Mouse (Mus musculus): ENCODE measurements at regions not wholly inside any gene's neighbourhood (a gene's known extent, or its start where the extent isn't known, plus 50 kb on each side); places are given as distances from the start of the nearest gene placed in this dataset.
A peak's percentile ranks its signal among the peaks of the same experiment; 100 is the strongest.

DNA sequence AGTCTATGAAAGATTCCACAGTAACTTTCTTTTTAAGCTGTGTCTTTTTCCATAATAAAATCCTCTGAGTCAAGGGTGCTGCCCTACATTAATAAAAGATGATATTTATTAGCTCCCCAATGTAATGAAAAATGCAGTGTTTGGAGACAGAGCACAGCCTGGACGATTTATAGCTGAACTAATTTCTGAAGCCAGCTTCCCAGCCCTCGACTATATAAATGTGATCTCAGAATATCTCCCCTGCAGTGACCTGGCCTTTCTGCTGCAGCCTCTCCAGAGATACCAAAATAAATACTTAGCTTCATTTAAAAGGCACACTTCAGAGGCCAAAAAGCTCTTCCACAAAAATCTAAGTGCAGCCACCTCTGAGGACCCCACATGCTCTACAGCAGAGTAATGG, 534.7 kb downstream of the Zfp619 start:
- DNase-seq, result no peak

DNA sequence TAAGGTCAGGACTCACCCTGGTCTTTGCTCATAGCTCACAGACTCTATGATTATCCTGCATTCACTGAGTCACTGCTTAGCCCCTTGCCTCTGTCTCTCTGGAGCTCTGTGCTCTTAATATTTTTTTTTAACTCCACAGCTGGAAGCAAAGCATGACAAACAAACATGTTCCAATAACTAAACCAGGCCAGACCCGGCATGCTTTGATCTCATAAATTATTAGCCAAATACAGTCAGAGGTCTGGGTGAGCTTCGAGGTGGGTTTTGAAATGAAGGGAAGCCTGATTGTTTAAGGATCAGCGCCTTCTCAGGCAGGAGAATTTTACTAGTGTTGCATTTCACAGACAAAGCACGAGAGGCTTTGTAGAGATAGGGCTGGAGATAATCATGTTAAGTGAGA, 541.3 kb downstream of the Zfp619 start:
- no peak for DNase-seq

DNA sequence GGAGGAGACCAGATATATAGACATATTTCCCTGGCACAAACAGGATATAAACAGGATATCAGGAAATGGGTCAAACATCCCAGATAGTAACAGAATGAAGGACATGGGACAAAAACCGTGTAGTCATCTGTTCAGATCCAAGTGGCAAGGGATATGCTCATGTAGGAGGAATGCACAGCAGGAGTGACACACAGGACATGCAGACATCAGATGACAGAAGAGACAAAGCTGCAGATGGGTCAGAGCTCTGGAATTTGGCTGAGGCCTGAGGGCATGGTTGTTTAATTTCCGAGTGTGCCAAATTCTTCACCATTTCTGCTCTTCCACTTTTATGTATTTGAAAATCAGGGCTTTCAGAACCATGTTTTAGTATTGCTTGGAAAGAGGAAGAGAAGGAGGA, 547.1 kb downstream of the Zfp619 start:
- no peak for DNase-seq

DNA sequence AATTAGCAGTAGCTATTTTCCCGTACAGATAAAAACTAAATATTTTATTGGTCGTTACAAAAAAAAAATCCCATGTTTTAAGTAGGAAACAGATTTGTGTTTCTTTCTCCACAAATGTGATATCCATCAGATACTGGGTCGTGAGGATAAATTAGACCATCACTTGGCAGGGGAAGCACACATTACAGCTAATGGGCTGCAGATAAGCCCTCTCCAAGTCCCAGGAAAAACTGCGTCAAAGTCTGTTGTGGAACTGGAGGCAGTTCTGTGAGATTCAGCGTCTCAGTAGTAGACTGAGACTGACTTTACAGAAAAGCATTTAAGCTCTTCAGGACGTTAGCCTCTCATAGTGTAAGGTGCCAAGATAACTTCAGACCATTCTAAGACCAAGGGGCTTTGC, 548.0 kb downstream of the Zfp619 start:
- no peak for DNase-seq

GRCm38 (mm10) chr7:40067378-40067777, 549.8 kb downstream of the Zfp619 start:
- DNase-seq, result no peak

GRCm38 (mm10) chr7:40071313-40071712, 553.7 kb downstream of the Zfp619 start:
- DNase-seq, result no peak

GRCm38 (mm10) chr7:40072478-40072877, 554.9 kb downstream of the Zfp619 start:
- DNase-seq, result no peak

DNA sequence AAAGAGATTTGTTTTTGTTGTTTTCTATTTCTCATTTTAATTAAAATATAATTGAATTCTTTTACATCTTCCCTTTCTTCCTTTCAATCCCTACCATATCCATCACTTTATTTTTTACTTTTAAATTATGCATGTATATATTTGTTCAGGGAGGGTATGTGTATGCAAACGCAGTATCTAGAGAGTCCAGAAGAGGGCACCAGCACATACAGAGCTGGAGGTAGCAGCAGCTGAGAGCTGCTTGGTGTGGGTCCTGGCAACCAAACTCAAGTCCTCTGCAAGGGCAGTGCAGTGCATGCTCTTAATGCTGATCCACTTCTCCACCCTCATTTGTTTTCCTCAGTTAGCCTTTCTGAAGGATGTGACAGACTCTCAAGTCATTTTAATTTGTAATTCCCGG, 568.7 kb downstream of the Zfp619 start:
- no peak for DNase-seq

DNA sequence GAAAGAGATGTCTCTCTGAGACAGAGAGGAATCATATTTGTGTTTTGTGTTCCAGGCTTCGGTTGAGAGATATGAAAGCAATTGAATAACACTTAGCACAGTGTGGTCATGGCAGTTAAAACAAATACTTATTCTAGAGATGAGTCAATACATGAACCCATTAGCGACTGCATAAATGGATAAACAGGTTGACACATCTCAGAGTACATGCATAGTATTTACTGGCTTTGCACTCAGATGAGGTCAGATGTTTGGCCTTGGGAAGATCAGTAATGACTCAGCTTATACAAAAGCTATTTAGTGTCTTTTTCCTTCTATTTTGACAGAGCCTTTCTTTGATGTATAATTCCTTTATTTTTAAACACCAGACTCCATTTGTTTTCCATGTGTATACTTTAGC, 579.5 kb downstream of the Zfp619 start:
- no peak for DNase-seq

DNA sequence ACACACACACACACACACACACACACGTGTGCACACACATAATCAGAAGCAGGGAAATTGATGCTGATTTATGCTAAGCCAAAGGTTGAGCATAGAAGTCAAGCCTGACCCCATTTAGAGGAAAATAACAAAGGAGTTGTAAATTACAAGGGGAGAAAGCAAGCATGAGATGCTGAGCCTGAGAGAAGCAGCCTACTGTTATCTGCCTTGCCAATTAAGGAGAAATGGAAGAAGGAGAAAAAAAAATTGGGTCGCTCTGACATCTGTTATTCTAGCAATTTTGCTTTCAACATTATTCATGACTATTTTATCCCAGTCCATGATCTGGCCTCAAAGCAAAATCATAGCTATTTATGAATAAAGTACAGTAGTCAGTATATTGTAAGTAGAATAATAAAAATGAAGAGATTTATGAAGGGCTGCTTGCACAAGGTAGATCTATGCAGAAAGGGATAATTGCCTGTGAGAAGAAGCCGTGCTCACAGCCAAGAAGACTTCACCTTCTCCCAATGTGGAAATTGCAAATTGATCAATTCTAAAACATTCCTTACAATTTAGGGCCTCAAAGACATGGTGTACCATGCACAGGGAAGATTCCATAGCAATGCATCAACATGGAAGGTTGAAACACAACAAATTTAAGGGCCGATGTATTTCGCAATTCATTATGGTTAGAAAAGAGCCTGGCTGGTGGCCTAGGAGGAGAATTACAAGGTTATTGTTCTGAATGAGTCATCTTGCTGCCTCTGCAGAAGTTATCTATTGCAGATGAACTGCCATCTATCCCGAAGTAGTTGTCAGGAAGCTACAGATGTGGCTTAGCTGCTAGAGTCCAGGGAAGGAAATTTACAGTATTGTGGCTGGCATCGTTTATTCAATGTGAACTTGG, 585.7 kb downstream of the Zfp619 start:
- no peak for DNase-seq

- DNase-seq, result no peak
Measured at GRCm38 (mm10) chr7:40142906-40143305, 625.3 kb downstream of the Zfp619 start.

DNA sequence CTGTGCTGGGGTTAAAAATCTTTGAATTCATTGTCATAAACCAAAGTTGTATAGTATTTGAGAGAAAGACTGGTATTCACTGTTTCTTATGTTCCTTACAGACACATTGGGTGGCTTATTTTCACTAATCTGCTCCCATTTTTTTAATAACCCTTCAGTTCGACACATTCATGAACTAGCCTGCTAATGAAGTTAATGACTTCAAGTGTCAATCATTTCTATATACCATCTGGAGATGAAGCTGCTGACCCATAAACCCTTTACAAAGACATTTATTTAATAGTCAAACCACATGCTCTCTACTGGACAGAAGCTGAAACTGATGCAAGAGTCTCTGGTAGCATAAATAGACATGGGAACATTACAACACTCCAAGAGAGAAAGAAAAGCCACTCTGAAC, 626.9 kb downstream of the Zfp619 start:
- no peak for DNase-seq

DNA sequence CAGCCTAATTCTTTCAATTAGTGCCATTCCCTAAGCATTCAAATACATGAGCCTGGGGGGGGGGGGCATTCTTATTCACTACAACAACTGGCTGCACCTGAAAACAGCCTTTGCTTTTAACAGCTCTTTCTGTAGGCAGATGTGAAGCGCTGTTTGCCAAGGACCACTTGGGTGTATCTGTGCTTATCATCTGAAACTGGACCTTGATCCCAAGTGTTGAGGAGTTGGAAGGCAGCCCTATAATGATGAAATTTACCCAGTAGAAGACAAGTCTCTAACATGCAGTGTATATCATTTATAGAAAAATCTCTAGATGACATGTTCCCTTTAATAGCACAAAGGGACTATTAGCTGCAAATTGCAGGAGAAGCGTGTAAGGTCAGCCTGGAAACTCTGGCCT, 660.0 kb downstream of the Zfp619 start:
- no peak for DNase-seq

DNA sequence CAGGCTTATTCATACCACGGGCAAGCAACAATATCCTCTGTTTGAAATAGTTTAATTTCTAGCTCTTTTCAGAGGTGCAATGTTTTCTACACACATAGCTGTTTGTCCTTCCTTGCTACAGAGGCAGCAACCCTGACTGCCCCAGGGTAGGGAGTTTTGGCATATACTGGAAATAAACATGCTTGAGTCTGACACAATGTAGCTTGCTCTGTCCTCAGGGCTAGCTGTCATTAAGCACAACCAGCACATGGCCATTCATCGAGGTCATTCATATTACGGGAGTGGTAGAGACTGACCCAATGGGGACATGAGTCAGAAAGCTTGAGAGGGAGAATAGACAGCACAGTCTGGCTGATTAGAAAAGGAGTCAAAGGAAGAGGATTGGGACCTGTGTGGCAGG, 677.8 kb downstream of the Zfp619 start:
- no peak for DNase-seq

DNA sequence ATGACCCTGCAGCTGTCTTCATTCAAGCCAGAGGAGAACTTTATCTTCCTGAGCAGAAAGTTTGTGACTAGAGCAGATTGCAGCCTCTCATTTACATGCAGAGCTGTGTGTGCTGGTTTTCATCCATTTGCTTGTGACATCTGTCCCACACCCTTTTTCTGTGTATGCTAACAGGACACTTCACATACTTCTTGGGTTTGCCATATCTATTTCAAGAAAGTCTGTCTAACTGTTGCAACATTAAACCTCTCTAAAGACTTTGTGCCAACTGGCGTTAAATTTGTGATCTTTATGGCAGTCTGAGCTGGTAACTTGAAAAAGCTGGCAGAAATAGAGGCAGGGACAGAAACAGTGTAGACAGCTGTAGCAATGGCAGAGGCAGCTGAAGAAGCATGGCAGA, 685.0 kb downstream of the Zfp619 start:
- DNase-seq, result no peak

DNA sequence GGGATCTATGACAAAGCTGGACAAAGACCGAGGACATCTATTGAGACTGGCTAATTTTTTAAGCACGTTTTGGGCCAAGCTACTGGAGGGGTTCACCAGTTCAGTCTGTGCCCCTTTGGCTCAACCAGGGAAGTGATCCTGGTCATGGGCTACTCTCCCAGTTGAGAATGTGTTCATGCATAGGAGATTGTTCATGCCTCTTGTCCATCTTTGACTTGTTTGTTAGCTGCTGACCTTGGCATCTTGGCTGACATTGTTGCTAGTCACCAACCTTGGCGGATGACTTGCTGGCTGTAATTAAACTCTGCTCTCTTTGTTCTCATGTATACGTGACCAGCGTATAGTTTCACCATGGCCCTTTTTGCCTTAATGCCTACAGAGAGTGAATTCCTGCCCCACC, 686.2 kb upstream of the Vstm2b start:
- no peak for DNase-seq

DNA sequence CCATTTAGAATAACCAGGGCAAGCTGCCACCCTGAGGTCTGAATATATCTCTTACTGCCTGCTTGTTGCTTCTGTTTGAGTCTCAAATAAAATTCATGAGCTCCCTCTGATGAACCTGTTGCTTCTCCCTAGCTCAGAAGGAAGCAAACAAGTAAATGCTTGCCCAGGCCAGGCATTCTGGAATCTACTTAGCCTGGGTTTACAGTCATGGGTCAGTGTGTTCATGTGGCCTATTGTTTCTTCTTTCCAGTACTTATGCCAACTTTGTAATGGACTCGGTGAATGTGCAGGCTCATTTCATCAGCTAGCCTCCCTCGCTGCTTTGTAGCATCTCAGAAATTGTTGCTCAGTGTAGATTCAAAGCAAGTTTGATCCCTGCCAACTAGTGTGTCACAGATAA, 685.6 kb upstream of the Vstm2b start:
- DNase-seq, result no peak

GRCm38 (mm10) chr7:40213646-40214045, 684.5 kb upstream of the Vstm2b start:
- peak; percentile 15 for DNase-seq

- DNase-seq, result no peak
Measured at GRCm38 (mm10) chr7:40214395-40214794, 683.7 kb upstream of the Vstm2b start.

DNA sequence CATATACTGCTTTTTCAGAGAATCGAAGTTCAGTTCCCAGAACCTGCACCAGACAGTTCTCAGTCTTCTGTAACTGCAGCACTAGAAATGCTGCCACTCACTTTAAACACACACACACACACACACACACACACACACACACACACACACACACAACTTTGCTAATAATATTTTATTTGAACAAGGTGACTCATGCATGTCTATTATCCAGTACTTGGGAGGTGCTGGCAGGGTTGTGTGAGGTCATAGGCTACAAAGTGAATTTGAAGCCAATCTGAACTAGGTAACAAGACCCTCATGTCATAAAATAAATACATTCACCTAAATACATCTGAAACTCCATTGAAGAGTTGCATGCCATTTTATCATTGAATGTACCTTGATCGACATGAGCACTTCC, 682.9 kb upstream of the Vstm2b start:
- DNase-seq, result no peak

GRCm38 (mm10) chr7:40220549-40220948, 677.6 kb upstream of the Vstm2b start:
- no peak for DNase-seq

DNA sequence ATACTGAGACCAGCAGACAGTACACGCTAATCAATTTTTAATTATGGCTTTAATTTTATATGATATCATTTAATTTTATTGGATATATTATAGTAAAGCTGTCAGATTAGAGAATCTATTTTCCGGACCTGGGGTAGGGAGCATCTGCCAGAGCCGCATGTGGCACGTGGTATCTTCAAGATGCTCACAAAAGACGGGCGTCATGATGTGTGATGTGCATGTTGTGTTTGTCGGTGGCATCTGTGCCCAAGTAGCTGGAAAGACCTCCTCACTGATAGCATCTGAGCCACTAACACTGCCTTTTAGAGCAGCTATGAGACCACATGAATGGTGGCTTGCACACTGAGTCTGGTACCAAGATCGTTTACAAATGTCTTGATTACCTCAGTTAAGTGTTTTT, 652.9 kb upstream of the Vstm2b start:
- DNase-seq, result no peak

DNA sequence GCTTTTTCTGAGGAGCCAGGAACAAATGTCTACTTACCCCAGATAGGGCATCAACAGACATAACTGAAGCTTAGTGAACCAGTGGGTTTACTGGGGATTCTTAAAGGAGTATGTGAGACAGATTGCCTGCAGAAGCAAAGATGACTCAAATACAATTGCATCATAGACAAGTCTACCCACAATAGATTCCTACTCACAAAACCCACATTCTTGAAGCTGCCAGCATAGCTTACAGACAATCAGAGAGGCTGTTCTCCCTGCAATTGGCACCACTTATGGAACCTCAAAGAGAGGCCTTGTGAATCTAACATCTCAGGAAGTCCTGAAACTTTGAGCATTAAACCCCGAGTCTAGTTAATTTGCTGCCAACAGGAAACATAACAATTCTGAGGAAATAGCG, 649.6 kb upstream of the Vstm2b start:
- DNase-seq, result no peak

DNA sequence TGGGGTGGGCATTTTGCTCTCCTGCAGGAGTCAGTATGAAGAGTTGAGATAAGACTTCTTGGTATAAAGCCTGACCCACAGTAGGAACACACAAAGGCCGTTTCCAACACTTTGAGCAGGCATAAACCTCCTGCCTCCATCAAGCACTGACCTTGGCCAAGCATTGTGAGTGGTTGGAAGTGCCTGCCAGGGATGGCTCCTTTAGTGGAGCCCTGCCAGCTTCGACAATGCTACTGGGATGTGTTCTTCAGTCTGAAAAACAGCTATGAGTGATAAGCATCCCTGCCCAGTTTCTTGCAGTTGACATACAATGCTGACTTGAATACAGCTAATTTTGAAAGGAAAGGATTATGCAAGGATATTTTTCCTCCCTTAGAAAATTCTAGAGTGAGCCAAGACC, 644.6 kb upstream of the Vstm2b start:
- DNase-seq, result no peak

Measured in gastrocnemius, postnatal 25 days (tissue).